Mouse (Mus musculus): ENCODE measurements around the gene Sema5b.

DNA sequence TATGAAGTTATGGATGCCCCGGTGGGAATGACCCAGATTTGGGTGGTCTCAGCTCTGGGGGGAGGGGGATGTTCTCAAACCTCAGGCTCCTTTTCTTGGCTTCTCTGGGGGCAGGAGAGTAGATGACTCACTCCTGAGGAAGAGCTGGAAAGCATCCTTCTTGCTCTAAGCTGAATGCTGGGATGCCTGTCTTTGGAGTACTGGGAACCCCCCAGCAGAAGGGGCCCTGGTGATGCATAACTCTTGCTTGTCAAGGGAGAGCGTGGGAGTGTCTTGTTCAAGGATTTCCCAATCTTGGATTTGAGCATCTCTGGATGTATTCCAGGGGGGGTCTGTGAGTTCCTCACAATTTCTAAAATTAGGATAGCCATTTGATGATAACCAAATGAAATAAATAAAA lies 82.1 kb downstream of the Sema5b start:
- TF ChIP-seq POLR2A (IDR thresholded peaks at IDR 0.05; ENCODE audit: low read depth, low read length) (no peak), CTCF (IDR thresholded peaks at IDR 0.05; ENCODE audit: extremely low read depth, insufficient read depth, insufficient read length, insufficient replicate concordance) (no peak)

Measured in spleen, adult 2 months (tissue).